Mouse (Mus musculus): ENCODE measurements around the gene Prss33. TPM values are rescaled to one million over a fixed set of nuclear protein-coding genes. Genes with fewer than 3 reads are reported as not detected.

Gene Prss33
- total RNA-seq, 1 experiment from 2014 or later, result not detected

DNA sequence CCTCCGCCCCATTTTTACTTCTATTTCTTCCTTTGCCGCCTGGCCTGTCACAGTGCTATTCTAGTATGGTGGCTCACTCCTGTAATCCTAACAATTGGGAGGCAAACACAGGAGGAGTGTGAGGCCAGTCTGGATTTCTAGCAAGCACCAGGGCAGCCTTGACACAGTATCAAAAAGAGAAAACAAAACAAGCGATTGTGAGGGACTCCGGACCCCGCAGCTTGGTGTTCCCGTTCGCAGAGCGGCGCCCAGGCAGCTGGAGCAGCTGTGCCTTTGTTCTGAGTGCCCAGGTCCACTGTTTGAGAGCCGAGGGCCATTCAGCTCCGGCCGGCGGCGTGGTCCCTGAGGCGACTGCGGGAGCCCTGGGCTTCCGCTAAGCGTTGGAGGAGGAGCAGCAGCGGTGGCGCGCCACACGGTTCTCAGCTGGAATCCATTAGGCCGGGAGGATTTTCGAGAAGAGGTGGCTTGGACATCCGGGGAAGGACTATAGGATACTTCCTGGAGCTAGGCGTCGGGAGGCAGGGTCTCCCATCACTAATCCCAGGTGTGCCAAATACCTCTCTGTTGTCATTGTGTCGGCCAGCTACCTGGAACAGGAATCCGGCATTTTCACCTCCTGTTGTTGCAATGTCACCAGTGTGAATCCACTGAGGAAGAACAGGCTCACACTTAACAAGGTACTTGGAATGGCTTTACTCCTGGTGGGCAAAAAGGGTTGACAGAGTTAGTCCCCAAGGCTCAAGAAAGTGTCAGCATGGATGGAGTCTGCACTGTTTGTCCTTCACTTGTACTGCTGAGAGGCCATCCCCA is 45.4 kb downstream of the Prss33 start, which contains the start of gene Srrm2:
Gene Srrm2 (plus strand): TSS at position 264 of the 810 bp plus-strand sequence.
- peak; percentile 47; the same call in 1 of the 2 replicates for ATAC-seq (ENCODE audit: extremely low read depth, insufficient number of reproducible peaks, low FRiP score, poor library complexity, severe bottlenecking)

DNA sequence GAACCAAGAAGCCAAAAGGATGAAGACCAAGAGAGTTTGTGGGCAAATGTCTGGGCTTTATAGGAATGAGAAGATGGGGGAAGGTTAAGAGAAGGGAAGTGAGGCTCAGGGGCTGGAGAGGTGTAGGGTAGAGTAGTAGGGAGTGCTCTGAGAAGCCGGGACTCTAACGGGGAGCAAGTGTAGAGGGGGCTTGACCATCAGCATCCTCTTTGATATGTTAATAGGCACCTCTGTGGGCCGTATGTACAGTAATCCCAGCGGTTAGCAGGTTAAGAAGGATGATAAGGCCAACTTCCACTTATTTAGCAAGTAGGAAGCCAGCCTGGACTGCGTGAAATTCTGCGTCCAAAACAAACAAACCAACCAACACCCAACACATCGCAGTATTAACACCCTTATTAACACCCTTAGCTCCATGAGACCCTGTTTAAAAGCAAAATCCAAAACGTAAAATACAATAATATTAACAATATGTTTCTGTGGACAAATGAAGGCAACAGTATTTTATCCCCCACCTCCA is 46.0 kb downstream of the Prss33 start:
- ATAC-seq (ENCODE audit: extremely low read depth, insufficient number of reproducible peaks, low FRiP score, poor library complexity, severe bottlenecking), result no peak

DNA sequence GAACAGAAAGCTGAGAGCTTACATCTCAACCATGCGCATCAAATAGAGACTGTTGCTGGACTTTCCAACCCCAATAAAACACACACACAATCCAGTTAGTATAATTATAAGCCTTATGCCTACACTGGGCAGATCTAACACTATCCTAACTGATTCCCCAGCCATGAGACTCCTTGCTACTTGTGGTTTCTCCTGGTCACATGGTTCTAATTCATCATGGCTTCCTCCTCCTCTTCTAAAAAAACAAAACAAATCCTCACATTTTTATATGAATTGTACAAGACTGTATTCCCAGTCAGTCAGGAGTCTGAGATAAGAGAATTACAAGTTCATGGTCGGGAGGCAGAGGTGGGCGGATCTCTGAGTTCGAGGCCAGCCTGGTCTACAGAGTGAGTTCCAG is 46.9 kb downstream of the Prss33 start:
- no peak for ATAC-seq (ENCODE audit: extremely low read depth, insufficient number of reproducible peaks, low FRiP score, poor library complexity, severe bottlenecking)

DNA sequence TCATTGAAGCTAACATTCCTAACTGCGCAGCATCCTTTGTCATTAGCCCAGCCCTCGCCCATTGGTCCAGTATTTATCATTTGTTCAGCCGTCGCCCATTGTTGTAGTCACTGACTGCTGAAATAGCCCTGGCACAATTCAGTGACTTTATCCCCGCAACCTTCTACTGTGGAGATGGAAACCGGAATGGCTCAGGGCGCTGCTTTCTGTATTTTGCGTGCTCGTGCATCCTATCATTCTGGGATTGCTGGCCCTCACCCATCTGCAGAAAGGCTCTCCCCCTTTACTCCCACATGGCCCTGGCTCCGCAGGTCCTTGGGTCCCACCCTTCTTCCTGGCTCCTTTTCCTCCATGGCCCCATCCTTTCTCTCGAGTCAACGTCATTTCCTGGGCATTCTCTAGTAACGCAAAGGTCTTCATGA is 49.3 kb downstream of the Prss33 start:
- no peak for ATAC-seq (ENCODE audit: extremely low read depth, insufficient number of reproducible peaks, low FRiP score, poor library complexity, severe bottlenecking)

DNA sequence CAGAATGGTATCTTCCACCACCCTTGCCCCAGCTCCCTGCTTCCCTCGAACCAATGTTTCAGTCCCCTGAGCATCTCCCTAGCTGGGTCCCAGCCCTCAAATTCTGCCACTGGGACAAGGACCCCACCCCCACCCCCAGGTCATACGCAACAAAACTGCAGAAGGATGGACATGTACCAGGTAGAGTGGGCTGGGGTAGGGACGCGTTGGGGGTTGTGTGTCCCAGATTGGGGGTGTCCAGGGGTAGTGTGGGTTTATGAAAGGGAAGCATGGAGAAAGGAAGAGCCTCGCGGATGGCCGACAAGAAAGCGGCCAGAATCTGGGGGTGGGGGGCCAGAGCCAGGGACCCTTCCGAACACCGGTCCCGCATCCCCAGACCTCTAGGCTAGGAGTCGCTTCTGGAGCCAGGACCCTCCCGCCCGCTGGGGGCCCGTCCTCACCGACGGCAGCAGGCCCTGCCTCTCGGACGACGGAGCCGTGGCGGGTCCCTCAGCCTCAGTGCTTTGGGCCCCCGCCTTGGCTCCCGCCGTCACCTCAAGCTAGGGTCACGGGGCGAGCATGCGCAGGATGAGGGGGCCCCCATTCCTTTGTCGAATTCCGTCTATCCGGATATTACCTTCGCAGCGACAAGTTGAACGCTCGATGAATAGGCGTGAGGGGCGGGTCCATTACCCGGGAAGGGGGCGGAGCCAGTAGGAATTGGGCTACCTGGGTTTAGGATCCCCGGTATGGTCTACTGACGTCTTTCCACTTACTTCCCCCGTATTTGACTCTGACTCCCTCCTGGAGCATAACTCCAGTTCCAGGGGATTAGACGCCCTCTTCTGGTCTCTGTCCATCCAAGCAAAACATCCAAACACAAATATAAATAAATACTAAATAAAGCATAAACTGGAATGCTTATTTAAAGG is 50.0 kb downstream of the Prss33 start, which contains the start of gene Flywch2:
Gene Flywch2 (minus strand): TSS at position 521 of the 911 bp plus-strand sequence.
- peak; percentile 49; the same call in 1 of the 2 replicates for ATAC-seq (ENCODE audit: extremely low read depth, insufficient number of reproducible peaks, low FRiP score, poor library complexity, severe bottlenecking)

DNA sequence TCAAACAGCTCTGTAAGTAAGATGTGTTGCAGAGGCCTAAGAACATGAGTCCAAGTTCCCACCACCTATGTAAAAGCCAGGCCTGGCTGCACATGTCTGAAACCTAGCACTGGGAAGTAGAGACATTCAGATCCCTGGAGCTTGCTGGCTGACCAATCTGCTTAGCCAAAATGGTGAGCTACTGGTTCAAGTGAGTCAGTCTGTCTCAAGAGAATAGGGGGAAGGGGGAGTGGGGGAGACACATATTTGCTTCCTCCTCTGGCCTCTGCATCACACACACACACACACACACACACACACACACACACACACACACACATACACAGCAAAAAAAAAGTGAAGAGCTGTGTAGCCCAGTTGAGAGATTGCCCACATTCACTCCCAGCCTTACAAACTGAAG is 52.5 kb downstream of the Prss33 start:
- no peak for ATAC-seq (ENCODE audit: extremely low read depth, insufficient number of reproducible peaks, low FRiP score, poor library complexity, severe bottlenecking)

Other genes with a start within 250 kb of the Prss33 start
- not detected in 2 replicates for gene Zfp13, start 236.6 kb downstream of the Prss33 start, total RNA-seq (2017)
- not detected in 2 replicates for gene Zscan10, start 235.2 kb downstream of the Prss33 start, total RNA-seq (2017)
- gene Mmp25, start 190.8 kb downstream of the Prss33 start, total RNA-seq (2017), result 11.4 and 14.9 TPM in 2 replicates
- 0.37 TPM in 1 of 2 replicates, not detected in the other for gene Bicdl2, start 175.6 kb downstream of the Prss33 start, total RNA-seq (2017)
- gene Hcfc1r1, start 162.5 kb downstream of the Prss33 start, total RNA-seq (2017), result 21.9 and 32.2 TPM in 2 replicates
- 15.2 and 16.0 TPM in 2 replicates for gene Thoc6, start 162.2 kb downstream of the Prss33 start, total RNA-seq (2017)
- 10.5 and 13.4 TPM in 2 replicates for gene Tnfrsf12a, start 158.6 kb downstream of the Prss33 start, total RNA-seq (2017)
- gene Cldn6, start 156.8 kb downstream of the Prss33 start, total RNA-seq (2017), result not detected in 2 replicates
- not detected in 2 replicates for gene Cldn9, start 152.0 kb downstream of the Prss33 start, total RNA-seq (2017)
- not detected in 2 replicates for gene 1520401A03Rik, start 113.3 kb downstream of the Prss33 start, total RNA-seq (2017)
- 6.5 and 8.0 TPM in 2 replicates for gene Pkmyt1, start 109.7 kb downstream of the Prss33 start, total RNA-seq (2017)
- 0.70 TPM in 1 of 2 replicates, not detected in the other for gene Paqr4, start 95.2 kb downstream of the Prss33 start, total RNA-seq (2017)
- 0.23 TPM in 1 of 2 replicates, not detected in the other for gene Kremen2, start 90.2 kb downstream of the Prss33 start, total RNA-seq (2017)
- gene Flywch1, start 64.5 kb downstream of the Prss33 start, total RNA-seq (2017), result 16.8 and 18.3 TPM in 2 replicates
- gene Flywch2, start 50.0 kb downstream of the Prss33 start, total RNA-seq (2017), result not detected in 2 replicates
- 281 and 303 TPM in 2 replicates for gene Srrm2, start 45.5 kb downstream of the Prss33 start, total RNA-seq (2017)
- gene Elob, start 6.9 kb downstream of the Prss33 start, total RNA-seq (2017), result 93.3 and 94.9 TPM in 2 replicates
- 0.37 and 0.93 TPM in 2 replicates for gene Prss32, start 7.8 kb upstream of the Prss33 start, total RNA-seq (2017)
- gene Prss41, start 8.1 kb upstream of the Prss33 start, total RNA-seq (2017), result not detected in 2 replicates
- gene Prss21, start 32.0 kb upstream of the Prss33 start, total RNA-seq (2017), result not detected in 2 replicates
- not detected in 2 replicates for gene Dcpp1, start 44.8 kb upstream of the Prss33 start, total RNA-seq (2017)
- not detected in 2 replicates for gene Dcpp2, start 44.8 kb upstream of the Prss33 start, total RNA-seq (2017)
- gene Dcpp3, start 81.4 kb upstream of the Prss33 start, total RNA-seq (2017), result not detected in 2 replicates
- gene Sbp, start 105.6 kb upstream of the Prss33 start, total RNA-seq (2017), result not detected in 2 replicates
- gene Sbpl, start 119.2 kb upstream of the Prss33 start, total RNA-seq (2017), result not detected in 2 replicates
- gene Prss30, start 144.5 kb upstream of the Prss33 start, total RNA-seq (2017), result not detected in 2 replicates
- gene Prss22, start 162.0 kb upstream of the Prss33 start, total RNA-seq (2017), result 3.2 and 3.7 TPM in 2 replicates
- gene Prss27, start 202.1 kb upstream of the Prss33 start, total RNA-seq (2017), result 3.7 and 4.9 TPM in 2 replicates
- gene Kctd5, start 237.4 kb upstream of the Prss33 start, total RNA-seq (2017), result 16.0 and 18.2 TPM in 2 replicates

All from neutrophil, adult 5-6 weeks (primary cell).